Mouse (Mus musculus) ES-Bruce4 (cell line): ENCODE results near the gene Tctn1. TPM values are rescaled to one million over a fixed set of nuclear protein-coding genes. Genes with fewer than 3 reads are reported as not detected.
"Not testable (repeated sequence)": the region's sequence is repeated elsewhere in the genome, so short reads cannot be mapped to it uniquely, and the experiment has no call there.

Experiments
- H3K27ac ChIP-seq: 2 replicates; pipeline ENCODE4 v1.5.1; 2012; ENCODE audit warnings: low read length, inconsistent platforms; ENCODE audit not compliant: insufficient read depth
- H3K27me3 ChIP-seq: 2 replicates; pipeline ENCODE4 v1.6.1; 2012; ENCODE audit warnings: mild to moderate bottlenecking, low read length, inconsistent platforms; ENCODE audit not compliant: control insufficient read depth, poor library complexity, insufficient read depth, severe bottlenecking
- H3K36me3 ChIP-seq: 2 replicates; pipeline ENCODE4 v1.6.1; 2012; ENCODE audit warnings: inconsistent platforms, mild to moderate bottlenecking, low read length, moderate library complexity; ENCODE audit not compliant: control insufficient read depth, poor library complexity, insufficient read depth, severe bottlenecking
- H3K4me1 ChIP-seq: one replicate; pipeline ENCODE4 v1.8.1; 2011; ENCODE audit warnings: low read length; ENCODE audit not compliant: control insufficient read depth, insufficient read depth
- H3K4me3 ChIP-seq: 2 replicates; pipeline ENCODE4 v1.5.1; 2011; ENCODE audit warnings: low read depth, mild to moderate bottlenecking, low read length
- H3K9ac ChIP-seq: 2 replicates; pipeline ENCODE4 v1.6.1; 2012; ENCODE audit warnings: low read depth, mild to moderate bottlenecking, inconsistent platforms; ENCODE audit not compliant: poor library complexity, severe bottlenecking
- H3K9me3 ChIP-seq: replicated peaks from 2 replicates; pipeline ENCODE4 v1.6.1; 2012; ENCODE audit warnings: mild to moderate bottlenecking, low read length, inconsistent platforms; ENCODE audit not compliant: control insufficient read depth, poor library complexity, insufficient read depth, severe bottlenecking
- CTCF ChIP-seq: IDR thresholded peaks from one replicate; pipeline ENCODE4 v1.8.1; 2011; ENCODE audit warnings: low read depth, low read length
- EP300 ChIP-seq: IDR thresholded peaks from 2 replicates; pipeline ENCODE4 v1.6.1; 2011; ENCODE audit warnings: low read depth, low read length; ENCODE audit not compliant: insufficient read depth
- POLR2A ChIP-seq: IDR thresholded peaks from one replicate; pipeline ENCODE4 v1.8.1; 2011; ENCODE audit warnings: low read length; ENCODE audit not compliant: insufficient read depth
- polyA plus RNA-seq: library from polyadenylated mRNA; stranded (reverse); fragments of >200 nt; gene quantifications from 2 replicates; pipeline ENCODE4 v1.2.4, GENCODE M21; 2011; ENCODE audit warnings: low read depth; ENCODE audit not compliant: missing spikeins, insufficient read depth, insufficient read length

Gene Tctn1
- polyA plus RNA-seq, 1 experiment = 18.3 TPM

DNA sequence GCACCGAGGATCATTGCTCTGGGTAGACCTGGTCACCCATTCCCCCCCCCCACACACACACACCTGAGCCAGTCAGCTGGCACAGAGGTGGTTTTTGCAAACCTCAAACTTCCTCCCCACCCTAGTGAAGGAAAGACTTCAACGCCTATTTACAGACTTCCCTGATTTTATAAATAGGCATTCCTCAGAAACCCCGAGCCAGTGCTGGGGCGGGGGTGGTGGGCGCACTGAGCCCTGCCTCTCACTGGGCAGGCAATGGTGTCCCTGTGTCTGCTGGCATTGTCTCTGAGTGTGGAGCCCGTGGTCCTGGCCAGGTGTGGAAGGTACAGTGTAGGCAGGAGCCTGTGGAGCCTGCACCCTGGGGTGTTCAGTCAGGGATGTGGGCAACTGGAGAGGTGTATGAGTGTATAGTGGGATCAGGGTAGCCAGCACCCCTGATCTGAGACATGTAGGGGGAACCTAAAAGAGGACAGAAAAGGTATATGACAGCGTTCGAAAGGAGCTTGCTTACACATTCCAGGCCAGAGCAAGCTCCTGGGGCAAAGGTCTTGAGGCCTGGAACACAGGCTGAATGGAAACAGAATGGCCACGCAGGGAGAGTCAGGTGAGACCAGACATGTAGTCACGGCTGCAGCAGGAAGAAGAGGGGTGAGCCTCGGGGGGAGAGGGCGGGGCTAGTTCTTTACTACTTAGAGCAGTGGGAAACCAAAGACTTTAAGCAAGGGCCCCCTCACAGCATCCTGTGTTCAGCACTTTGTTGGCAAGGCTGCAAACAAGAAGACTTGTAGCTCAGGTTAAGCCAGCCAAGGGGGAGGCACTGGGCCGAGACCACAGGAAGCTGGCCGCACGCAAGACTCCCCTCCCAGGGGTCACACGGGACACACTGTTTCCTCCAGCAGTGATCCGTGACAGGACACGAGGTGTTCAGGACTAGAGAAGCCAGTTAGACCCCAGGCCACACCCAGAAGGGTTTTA lies 44.3 kb downstream of the Tctn1 start:
- H3K36me3 ChIP-seq = no peaks in the 10 kb centered on the region
- H3K4me3 ChIP-seq = no peak overlapping the region
- H3K27me3 ChIP-seq = no peaks in the 10 kb centered on the region
- H3K9me3 ChIP-seq = no peaks in the 10 kb centered on the region
- peaks cover under 1% of the 10 kb centered on the region for H3K4me1 ChIP-seq
- no peak for TF ChIP-seq POLR2A
- TF ChIP-seq CTCF = no peak
- TF ChIP-seq EP300 = no peak
- no peak overlapping the region for H3K9ac ChIP-seq
- H3K27ac ChIP-seq = no peak overlapping the region

DNA sequence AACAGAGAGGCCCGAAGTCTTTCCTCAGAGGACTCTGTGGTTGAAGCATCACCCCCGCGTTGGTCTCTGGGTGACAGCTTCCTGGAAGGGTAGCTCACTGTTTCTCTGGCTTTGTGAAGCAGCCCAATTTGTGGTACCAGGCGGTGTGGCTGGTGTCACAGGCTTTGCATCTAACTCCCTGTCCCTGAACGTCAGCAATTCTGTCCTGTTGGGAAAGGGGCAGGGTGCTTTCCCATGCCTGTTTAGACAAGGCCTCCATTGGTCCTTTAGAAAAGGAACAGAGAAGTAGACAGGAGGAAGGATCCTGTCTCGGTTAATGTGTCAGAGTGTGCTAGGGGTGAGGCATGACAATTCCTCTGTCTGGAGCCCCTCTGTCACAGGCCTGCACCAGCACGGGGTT lies 45.3 kb downstream of the Tctn1 start:
- H3K27ac ChIP-seq = no peak overlapping the region
- no peak for TF ChIP-seq CTCF
- no peak for TF ChIP-seq POLR2A
- TF ChIP-seq EP300 = no peak
- H3K4me3 ChIP-seq = no peak overlapping the region
- no peak overlapping the region for H3K9ac ChIP-seq
- no peaks in the 10 kb centered on the region for H3K9me3 ChIP-seq
- no peaks in the 10 kb centered on the region for H3K4me1 ChIP-seq
- H3K27me3 ChIP-seq = no peaks in the 10 kb centered on the region
- no peaks in the 10 kb centered on the region for H3K36me3 ChIP-seq

DNA sequence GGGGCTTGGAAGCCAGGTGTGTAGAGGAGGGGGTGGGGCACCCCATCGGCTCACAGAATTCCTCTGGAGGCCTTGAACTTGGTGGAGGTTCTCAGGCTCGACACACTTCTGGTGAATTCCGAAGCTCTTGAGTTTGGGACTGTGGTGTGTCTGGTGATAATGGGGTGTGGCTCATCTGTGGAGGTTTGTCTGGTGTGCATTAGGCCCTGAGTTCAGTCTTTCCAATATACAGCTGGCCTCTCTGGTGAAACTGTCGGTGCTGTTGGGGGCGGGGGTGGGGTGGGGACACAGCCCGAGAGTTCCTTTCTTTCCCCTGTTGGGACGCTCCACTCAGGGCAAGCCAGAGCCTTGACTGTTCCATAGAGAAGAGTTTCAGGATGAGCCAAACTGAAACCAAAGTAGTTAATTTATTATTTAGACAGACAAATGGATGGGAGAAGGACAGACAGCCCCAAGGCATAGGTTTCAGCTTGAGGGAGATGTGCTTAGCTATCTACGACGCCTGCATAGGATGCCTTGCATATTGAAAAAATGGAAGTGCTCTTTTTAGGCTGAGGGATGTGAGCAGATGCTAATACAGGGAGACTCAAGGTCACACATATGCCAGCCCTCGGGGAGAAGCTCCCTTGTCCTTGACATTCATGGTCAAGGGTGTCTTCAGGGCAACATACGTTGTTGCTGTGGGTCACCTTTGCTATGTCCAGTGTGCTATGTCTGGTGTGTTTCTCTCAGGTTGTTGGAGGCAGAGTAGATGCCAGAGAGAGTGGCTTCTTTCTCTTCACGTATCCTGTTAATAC lies 46.0 kb downstream of the Tctn1 start:
- Histone ChIP-seq H3K9me3 (no peaks in the 10 kb centered on the region), H3K36me3 (no peaks in the 10 kb centered on the region), H3K4me1 (no peaks in the 10 kb centered on the region), H3K27ac (no peak overlapping the region), H3K27me3 (no peaks in the 10 kb centered on the region), H3K9ac (no peak overlapping the region), H3K4me3 (no peak overlapping the region)
- TF ChIP-seq CTCF (no peak), EP300 (no peak), POLR2A (no peak)

DNA sequence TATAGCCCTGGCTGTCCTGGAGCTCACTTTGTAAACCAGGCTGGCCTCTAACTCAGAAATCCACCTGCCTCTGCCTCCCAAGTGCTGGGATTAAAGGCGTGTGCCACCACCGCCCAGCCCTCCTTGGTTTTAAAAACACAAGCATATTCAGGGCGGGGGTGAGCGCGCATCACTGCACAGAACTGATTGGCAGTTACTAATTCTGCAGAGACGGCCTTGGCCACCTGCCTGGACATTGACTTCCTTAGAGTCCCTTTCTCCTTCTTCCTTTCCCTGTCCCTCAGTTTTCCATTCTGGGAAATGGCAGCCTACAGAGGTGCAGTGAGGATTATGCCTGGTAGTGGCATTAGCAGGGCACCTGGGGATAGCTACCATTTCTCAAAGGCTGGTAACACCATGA lies 46.6 kb downstream of the Tctn1 start:
- Histone ChIP-seq H3K36me3 (no peaks in the 10 kb centered on the region), H3K9me3 (no peaks in the 10 kb centered on the region), H3K4me3 (no peak overlapping the region), H3K27me3 (no peaks in the 10 kb centered on the region), H3K4me1 (no peaks in the 10 kb centered on the region), H3K27ac (no peak overlapping the region), H3K9ac (no peak overlapping the region)
- no peak for TF ChIP-seq CTCF
- no peak for TF ChIP-seq POLR2A

DNA sequence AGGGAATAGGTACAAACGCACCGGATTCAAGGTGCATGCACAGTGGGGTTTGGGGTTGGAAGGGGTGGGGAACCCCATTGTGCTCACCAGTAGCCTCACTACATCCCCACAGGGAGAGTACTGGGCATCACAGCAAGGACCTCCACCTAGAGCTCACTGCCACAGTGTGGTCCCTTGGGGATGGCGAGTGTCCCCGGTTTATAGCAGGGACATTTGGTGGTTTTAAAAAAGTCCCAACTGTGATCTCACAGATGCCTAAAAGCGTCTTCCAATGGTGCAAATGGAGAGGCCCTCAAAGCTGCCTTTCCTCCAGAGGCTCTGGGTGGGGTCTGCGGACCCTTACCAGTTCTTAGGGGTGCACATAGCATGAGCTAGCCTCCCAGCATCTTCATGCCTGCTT lies 50.4 kb downstream of the Tctn1 start:
- no peak for TF ChIP-seq CTCF
- TF ChIP-seq EP300 = no peak
- TF ChIP-seq POLR2A = no peak
- Histone ChIP-seq H3K4me3 (no peak overlapping the region), H3K36me3 (no peaks in the 10 kb centered on the region), H3K27me3 (no peaks in the 10 kb centered on the region), H3K27ac (no peak overlapping the region), H3K4me1 (peaks cover 4% of the 10 kb centered on the region), H3K9me3 (no peaks in the 10 kb centered on the region), H3K9ac (no peak overlapping the region)

DNA sequence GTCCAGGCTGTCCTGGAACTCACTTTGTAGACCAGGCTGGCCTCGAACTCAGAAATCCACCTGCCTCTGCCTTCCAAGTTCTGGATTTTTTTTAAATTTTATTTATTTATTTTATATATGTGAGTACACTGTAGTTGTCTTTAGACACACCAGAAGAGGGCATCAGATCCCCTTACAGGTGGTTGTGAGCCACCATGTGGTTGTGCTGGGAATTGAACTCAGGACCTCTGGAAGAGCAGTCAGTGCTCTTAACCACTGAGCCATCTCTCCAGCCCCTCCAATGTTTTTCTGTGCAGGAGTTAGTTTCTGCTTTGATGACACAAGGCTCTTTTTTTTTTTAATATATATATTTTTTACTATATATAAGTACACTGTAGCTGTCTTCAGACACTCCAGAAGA lies 51.4 kb downstream of the Tctn1 start:
- H3K27me3 ChIP-seq, H3K4me3 ChIP-seq, H3K9me3 ChIP-seq, H3K9ac ChIP-seq, H3K36me3 ChIP-seq, H3K4me1 ChIP-seq, H3K27ac ChIP-seq: not testable (repeated sequence)
- TF ChIP-seq CTCF = peak; percentile 28
